Mouse (Mus musculus) kidney, postnatal 14 days (tissue): ENCODE data around the gene Olfr1349.

Experiments
- DNase-seq: peaks from one replicate; pipeline ENCODE4 v3.0.0; 2022; ENCODE audit warnings: mixed read lengths

The Olfr1349 gene

DNA sequence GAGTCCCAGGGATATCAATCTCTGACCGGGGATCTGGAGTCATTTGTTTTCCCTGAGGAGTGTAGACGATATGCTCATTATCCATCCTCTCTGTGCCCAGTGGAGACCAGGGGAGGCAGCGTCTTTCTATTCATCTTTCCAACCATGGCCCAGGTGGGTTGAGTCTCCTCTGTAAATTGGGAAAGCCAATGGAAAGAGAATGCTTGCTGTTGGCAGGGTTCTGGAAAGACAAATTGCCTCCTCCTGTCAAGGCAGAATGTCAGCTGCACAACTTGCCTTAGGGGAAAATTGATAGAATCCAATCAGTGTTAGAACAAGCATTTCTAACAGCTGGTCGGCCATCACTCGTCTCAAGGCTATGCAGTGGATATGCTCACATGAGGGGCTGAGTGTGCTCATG is at the start of gene Olfr1349:
TSS of gene Olfr1349 (minus strand) at position 101 of the 400 bp plus-strand sequence.
- DNase-seq: no peak

DNA sequence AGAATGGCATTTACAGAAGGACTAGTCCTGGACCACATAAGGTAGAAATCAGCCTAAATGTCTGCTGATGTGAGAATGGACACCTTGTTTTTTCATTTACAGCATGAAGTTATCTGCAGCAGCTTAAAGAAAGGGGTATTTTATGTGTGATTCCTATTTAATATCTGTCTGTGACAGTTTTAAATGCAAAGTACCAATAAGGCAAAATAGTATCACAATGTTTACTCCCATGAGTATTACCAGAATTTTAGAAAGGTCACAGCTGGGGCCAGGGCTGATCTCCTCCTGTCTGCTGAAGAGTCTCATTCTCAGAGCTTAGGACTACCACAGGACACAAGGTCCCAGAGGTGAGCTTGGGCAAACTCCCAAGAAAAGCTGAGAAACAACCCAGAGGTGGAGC is 41.8 kb upstream of the Olfr1349 start, which contains the start of gene Olfr1350:
TSS of gene Olfr1350 (plus strand) at position 301 of the 400 bp plus-strand sequence.
- DNase-seq: no peak

DNA sequence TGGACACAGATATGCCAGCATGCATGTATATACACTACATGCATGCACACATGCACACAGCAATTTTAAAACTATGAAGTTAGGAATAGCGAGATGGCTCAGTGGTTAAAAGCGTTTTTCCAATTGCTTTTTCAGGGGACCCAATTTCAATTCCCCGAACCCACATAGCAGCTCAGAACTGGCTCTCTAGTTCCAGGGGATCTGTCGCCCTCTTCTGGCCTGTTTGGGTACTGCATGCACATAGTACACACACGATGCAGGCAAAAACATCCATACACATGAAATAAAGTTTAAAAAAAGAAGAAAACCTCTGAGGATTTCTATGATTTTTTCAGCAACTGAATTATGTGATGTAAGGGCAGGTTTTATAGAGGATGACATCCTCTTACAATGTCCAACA is 3.4 kb upstream of the Olfr1349 start:
- no peak for DNase-seq

DNA sequence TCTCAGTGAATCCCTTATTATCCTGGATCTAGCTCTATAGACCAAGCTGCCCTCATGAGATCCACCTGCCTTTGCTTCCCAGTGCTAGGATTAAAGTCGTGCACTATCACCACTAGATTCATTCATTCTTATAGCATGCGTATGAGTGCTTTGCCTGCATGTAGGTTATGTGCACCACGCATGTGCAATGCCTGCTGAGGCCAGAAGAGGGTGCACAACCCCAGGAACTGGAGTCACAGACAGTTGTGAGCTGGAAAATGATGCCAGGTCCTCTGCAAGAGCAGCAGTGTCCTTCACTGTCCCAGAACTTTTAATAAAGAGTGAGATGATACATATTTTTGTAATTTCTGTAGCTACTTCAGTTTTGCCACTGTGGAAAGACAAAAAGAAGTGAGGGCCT is 2.3 kb upstream of the Olfr1349 start:
- DNase-seq: no peak

GRCm38 (mm10) chr7:6521666-6522065 is 1.1 kb downstream of the Olfr1349 start:
- DNase-seq: no peak

DNA sequence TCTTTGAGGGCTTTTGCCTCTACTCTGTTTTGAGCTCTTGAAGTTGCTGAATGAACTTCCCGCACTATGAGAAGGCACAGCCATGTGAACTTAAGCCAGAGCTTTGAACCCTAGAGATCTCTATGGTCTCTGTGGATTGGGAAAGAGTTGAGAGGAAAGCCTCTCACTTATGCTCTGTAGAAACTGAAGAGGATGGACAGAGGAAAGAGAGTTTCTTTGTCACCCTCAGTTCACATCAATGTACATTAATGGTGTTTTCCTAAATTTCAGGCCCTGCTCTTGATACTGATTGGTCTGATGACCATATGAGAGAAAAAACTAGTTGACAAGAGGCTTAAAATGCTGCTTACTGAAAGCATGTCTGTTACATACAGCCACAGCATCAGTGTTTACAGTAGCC is 14.1 kb downstream of the Olfr1349 start, which contains the start of gene Olfr1348:
TSS of gene Olfr1348 (minus strand) at position 101 of the 400 bp plus-strand sequence.
- DNase-seq: no peak

DNA sequence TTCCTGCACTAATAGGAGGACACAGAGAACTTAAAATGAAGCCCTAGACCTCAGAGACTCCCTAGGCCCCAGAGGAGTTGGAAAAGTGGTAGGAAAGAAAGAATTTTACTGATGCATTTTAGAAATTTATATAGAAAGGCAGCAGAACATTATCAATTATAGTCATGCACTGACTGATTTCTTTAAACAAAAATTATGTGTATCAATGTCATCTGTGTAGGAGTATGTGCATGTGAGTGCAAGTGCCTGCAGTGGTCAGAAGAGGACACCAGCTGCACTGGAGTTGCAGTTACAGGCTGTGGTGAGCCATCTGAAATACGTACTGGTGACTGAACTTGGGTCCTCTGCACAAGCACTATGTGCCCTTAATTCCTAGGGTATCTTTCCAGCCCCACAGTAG is 23.1 kb downstream of the Olfr1349 start, which contains the start of gene Olfr1347:
TSS of gene Olfr1347 (minus strand) at position 101 of the 400 bp plus-strand sequence.
- DNase-seq: no peak

GRCm38 (mm10) chr7:6486841-6487240 is 35.9 kb downstream of the Olfr1349 start, which contains the start of gene Olfr5:
Olfr5 (minus strand) TSS chr7:6486941.
- DNase-seq: no peak

DNA sequence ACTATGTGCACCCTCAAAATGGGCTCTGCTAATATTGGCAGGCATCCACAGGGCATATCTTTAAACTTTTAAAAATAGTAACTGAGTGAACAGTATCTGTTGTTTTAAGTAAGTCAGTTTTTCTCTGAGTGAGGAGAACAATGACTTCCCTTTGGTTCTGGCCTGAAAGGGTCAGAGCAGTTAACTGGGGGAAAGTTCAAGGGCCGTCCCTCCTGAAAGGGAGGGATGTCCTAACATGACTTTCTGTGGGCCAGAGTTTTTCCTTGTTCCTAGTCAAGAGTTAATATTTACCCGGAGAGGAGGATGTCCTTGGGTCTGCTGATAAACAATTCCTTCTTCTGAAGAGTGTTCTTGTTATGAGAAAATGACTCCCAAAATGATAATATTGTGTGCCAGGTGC is 45.1 kb downstream of the Olfr1349 start:
- DNase-seq: peak; percentile 26

DNA sequence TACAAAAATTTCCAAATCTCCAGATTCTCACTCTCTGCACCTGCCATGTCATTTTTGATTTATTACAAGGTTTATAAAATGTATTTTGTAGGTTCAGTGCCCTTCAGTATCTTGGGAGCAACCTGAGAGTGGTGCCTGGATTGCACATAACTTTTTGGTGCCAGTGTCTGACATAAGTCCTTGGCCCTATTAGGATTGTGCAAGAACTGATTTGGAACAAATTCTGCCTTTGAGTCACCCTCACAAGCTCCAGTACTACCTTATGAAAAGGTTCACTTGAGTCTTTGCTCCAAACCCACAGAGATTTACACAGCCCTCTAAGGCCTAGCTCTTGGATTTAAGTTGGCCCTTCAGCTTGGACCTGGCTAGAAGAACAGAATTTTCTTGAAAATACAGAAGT is 55.8 kb downstream of the Olfr1349 start, which contains the start of gene Olfr1346:
TSS of gene Olfr1346 (plus strand) at position 151 of the 400 bp plus-strand sequence.
- no peak for DNase-seq
